In genomic region chr15:87369381-87369780, GRCm38 (mm10) we compare ENCODE assay signal across 8 mouse cellular contexts.
"Had no signal": no experiment of that assay in that cellular context is flagged by ENCODE, and none has a peak within 500 bp of the region (broad histone marks: within the 10 kb centered on the region; RNA-seq: fewer than 3 reads in every experiment).

No protein-coding gene starts in this region.

- ATAC-seq: liver, postnatal 0 days; lung, postnatal 0 days had no signal

- DNase-seq: kidney, postnatal 14 days; kidney, postnatal 4 days; left cerebral cortex, postnatal 4 days; liver, postnatal 0 days; lung, embryonic 14.5 days; midbrain, embryonic 14.5 days; thymus, postnatal 4 days had no signal
